Mouse (Mus musculus) adrenal gland, adult (tissue): ENCODE measurements around the gene Hecw2.

Source experiments
- DNase-seq, 2 experiments: peaks; one replicate each; pipeline ENCODE4 v3.0.0; 2022 to 2023; ENCODE audit warnings: low spot score in 1 of 2; ENCODE audit not compliant: inconsistent age in 2 of 2

The Hecw2 gene

GRCm38 (mm10) chr1:53795591-53795990, 399.4 kb downstream of the Hecw2 start:
- DNase-seq: no peak

- no peak for DNase-seq
Observed at GRCm38 (mm10) chr1:53795081-53795480, 399.9 kb downstream of the Hecw2 start.

DNA sequence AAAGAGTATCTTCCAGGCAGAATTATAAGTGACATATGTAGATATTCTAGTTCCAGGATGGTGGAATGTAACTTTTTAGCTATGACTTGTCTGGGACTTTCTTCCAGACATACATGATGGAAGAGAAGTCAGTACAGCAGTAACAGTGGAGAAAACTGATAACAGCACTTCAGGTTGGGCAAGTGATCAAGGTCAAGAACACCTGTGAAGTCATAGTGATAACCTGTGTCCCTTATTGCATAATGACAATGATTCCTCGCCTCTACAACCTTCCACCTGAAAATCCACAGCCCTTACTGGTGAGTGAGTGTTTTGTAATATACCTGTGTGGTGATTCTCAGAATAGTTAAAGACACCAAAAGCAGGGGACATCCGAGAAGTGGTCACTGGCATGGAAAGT, 400.7 kb downstream of the Hecw2 start:
- no peak for DNase-seq

DNA sequence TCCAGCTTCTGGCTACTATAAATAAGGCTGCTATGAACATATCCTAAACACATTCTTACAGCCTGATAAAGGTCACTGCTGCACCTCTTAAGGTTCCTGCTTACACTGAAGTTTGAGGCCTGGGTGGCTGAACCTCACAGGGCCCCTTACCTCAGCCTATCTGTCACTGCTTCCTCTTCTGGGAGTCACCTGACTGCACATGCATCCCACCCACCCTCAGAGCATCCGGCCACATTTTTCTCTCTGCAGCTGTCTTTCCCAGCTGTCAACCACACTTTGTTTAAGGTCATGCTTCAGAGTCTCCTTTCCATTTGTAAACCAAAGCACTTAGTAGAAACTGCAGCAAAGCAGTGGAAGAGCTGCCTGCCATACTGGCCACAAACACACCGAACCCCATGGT, 403.6 kb downstream of the Hecw2 start:
- DNase-seq: no peak

GRCm38 (mm10) chr1:53784721-53785418, 410.1 kb downstream of the Hecw2 start, which contains the start of gene Stk17b:
Stk17b (minus strand) TSS chr1:53785224.
- peak; percentile 92 to 95 for DNase-seq

- peak; percentile 34 to 84 for DNase-seq
Observed at GRCm38 (mm10) chr1:53784291-53784720, 410.7 kb downstream of the Hecw2 start.

- no peak for DNase-seq
Observed at GRCm38 (mm10) chr1:53782956-53783355, 412.0 kb downstream of the Hecw2 start.

DNA sequence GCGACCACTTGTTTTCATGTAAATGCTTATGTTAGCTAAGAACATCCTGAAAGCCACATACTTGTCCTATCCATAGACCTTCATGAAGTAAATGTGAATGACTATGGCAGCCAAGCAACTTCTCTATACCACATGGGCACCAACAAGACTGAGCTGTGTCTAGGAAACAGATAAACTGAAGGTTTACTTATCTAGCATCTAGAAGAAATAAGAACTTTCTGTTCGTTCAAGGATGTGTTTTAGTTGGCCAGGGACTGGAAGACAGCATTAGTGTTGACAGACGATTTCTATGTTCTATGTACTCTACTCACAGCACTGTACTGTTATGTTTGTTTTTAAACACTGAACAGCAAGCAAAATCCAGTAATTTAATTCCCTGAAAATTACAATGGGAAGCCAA, 412.9 kb downstream of the Hecw2 start:
- no peak for DNase-seq

GRCm38 (mm10) chr1:53781311-53781710, 413.7 kb downstream of the Hecw2 start:
- no peak for DNase-seq

DNA sequence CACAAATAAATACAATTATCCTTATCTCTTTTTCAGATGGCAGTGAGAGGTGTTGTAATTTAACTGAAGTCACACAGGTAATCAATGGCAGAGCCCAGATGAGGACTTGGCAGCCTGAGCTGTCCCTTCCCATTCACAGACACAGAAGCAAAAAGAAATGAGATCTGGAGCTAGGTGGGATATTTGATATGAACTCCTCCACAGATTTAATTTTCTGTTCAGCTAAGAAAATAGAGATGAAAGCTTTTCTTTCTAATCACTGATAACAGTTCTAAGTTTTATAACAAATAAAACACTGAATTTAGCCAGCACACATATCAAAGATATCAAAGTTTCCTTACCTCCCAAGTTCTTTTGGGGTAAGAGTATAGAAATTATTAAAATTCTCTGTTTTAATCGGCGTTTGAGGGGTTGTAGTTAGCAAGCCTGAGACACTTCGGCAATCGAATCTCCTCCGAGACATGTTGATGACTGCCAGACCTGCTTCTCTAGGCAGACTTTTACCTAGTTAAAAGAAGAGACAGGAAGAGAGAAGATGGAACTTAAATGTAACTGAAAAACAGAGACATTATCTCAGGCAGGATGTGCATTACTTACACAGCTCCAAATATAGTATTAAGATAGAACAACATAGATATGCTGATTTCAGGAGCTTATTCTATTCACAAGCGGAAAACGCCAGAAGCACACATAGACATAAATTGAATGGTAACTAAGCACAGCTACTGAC, 418.6 kb downstream of the Hecw2 start:
- no peak for DNase-seq

DNA sequence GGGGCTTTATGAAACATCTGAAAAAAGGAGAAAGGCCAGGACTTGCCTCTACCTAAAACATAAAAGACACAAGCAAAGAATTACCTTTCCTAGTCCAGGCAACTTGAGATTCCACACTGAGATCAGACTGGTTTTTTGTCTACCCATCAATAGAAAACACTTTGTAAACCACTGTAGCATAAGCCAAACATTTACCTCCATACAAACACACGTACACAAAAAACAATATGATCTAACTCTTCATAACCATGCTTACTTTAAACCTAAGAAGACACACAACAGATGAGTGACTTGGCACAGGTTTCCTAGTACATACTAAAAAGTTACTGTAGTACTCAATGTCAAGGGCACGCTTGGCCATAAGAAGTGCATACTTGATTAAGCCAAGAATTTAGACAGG, 419.4 kb downstream of the Hecw2 start:
- DNase-seq: no peak

DNA sequence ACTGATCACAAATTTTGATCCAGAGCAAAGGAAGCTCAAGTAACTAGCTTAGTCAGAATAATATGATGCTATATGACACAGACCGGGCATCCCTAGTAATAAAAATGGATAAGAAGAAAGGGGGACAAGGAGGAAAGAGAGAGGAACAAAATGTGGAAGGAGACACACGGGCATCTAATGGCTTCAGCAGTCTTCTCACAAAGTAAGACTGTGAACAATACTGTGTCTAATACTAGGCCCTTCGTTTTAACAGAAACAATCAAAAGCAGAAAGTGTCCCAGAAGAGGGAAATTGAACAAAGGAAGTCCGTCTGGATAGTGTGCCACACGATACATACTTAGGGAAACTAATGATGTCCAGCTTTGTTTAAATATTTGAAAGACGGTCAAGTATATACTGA, 419.9 kb downstream of the Hecw2 start:
- DNase-seq: no peak

DNA sequence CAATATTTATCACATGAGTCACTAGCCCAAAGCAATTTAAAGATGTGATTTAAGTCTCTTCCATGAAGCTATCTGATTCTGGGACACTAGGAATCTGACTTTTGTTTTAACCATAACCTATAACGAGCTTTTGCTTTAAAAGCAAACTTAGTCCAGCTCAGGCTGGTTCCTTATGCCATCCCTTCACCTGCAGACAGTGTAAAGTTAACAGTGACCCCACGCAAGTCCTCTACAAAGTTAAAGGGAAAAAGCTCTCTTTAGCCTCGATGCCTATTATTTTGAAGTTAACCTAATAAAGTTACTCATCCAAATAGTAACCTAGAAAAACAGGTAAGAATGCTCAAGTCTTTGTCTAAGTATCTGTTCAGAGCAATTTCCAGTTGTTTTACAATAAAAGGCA, 420.4 kb downstream of the Hecw2 start:
- no peak for DNase-seq

DNA sequence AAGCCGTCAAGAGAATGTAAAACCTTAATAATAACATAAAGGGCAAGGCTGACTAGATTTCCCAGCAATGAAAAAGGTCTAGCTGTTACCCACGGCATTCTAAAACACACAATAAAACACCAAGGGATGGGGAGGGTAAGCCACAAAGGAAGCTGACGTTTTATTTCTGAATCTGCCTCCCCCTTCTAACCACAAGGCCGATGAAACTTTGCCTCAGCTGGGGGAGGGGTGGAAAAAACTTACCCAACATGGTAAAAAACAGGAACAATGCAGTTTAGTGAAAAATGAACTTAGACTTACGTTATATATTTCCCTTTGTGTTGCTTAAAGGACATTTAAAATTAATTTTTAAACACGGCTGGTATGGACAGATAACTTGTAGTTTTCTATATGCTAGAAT, 421.0 kb downstream of the Hecw2 start:
- DNase-seq: peak; percentile 17 to 51

GRCm38 (mm10) chr1:53772967-53773366, 422.0 kb downstream of the Hecw2 start:
- no peak for DNase-seq

DNA sequence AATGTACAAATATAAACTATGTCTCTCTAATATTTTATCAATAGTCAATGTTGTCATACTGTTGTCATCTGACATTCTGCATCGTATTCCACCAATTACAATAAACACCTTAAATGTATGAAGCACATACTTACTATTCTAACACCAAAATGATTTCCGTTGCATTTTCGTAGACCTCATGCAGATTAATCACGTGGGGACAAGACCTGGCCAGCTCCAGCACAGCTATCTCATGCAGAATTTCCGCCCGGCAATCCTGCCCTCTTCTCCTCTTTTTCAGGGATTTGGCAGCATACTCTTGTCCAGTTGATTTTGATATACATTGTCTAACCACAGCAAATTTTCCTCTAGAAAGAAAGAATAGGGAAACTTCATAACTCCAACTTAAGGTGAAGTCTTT, 423.5 kb downstream of the Hecw2 start:
- DNase-seq: no peak

- peak in 1 of 2 experiments; percentile 17 for DNase-seq
Observed at GRCm38 (mm10) chr1:53766112-53766511, 428.9 kb downstream of the Hecw2 start.

DNA sequence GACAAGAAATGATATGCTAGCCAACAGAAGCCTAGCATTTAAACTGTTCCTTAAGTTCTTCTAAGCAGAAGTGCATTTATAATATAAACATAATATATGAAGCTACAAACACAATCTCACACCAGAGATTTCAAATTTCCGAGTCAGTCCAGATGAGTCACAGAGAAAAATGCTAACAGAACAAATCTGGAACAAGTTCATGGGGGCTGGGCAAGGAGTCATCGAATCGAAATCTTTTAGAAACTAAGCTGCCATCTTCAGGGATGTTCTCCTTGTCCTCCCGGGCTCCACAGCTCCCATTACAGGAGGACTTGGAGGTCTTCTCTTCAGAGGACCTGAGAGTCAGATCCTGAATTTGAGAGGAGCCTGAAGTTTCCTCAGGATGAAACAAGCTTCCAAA, 437.7 kb downstream of the Hecw2 start:
- DNase-seq: no peak
